Mouse (Mus musculus) neural tube, embryonic 12.5 days (tissue): ENCODE results near the gene Zyg11b. TPM values are rescaled to one million over a fixed set of nuclear protein-coding genes. Genes with fewer than 3 reads are reported as not detected.

Experiments used
- ATAC-seq: fragments of 200-750 bp; cut with Nextera tagmentation; 2 replicates; pipeline ENCODE4 v1.8.0; 2017; ENCODE audit warnings: low read depth, mild to moderate bottlenecking, moderate TSS enrichment, moderate library complexity; ENCODE audit not compliant: low FRiP score
- H3K27ac ChIP-seq: fragments of 300-500 bp; sonication (generic); 2 replicates; pipeline ENCODE4 v1.5.1; 2016
- H3K27me3 ChIP-seq: fragments of 300-500 bp; sonication (generic); replicated peaks from 2 replicates; pipeline ENCODE4 v1.6.1; 2016; ENCODE audit warnings: mild to moderate bottlenecking
- H3K36me3 ChIP-seq: fragments of 300-500 bp; sonication (generic); 2 replicates; pipeline ENCODE4 v1.6.1; 2016; ENCODE audit warnings: mild to moderate bottlenecking
- H3K4me1 ChIP-seq: fragments of 300-500 bp; sonication (generic); 2 replicates; pipeline ENCODE4 v1.6.1; 2016
- H3K4me2 ChIP-seq: fragments of 300-500 bp; sonication (generic); replicated peaks from 2 replicates; pipeline ENCODE4 v1.6.1; 2016; ENCODE audit warnings: mild to moderate bottlenecking
- H3K4me3 ChIP-seq: fragments of 300-500 bp; sonication (generic); 2 replicates; pipeline ENCODE4 v1.5.1; 2016
- H3K9ac ChIP-seq: fragments of 300-500 bp; sonication (generic); 2 replicates; pipeline ENCODE4 v1.6.1; 2016; ENCODE audit warnings: mild to moderate bottlenecking
- H3K9me3 ChIP-seq: fragments of 300-500 bp; sonication (generic); 2 replicates; pipeline ENCODE4 v1.6.1; 2016; ENCODE audit warnings: mild to moderate bottlenecking
- WGBS: fragments of 180-500 bp; shearing (Covaris S2); methylation state at CpG from one replicate; pipeline ENCODE4 v1.1.7; 2016; 5-methylcytosine and 5-hydroxymethylcytosine counted together
- polyA plus RNA-seq: library from polyadenylated mRNA; unstranded; fragments of >200 nt; fragmentation: Nextera tagmentation; extraction: Ambion mirVana; gene quantifications from 2 replicates; pipeline ENCODE4 v1.2.1, GENCODE M21; 2016

The Zyg11b gene
- polyA plus RNA-seq, 1 experiment from 2014 or later, result 29.5 TPM

- Histone ChIP-seq H3K9ac (no peak overlapping the region), H3K36me3 (peaks cover 53% of the 10 kb centered on the region)
- WGBS, result 94% methylated on average over 6 of the region's 6 CpGs
Observed at GRCm38 (mm10) chr4:108335413-108335812, 34.5 kb upstream of the Zyg11b start.

DNA sequence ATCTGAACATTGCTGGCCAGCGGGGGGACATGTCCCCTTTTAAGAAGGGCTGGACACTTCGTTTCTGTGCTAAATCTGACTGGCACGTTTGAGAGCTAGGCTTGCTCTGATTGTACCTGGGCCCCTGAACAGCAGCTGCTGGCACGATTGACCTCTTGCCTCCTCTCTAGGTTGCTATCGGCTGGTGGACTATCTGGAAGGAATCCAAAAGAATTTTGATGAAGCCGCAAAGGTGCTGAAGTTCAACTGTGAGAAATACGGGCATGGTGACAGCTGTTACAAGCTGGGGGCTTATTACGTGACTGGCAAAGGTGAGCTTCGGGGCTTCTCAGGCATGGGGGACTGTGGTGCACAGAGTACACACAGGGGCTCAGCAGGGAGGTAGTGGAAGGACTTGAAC is 31.1 kb upstream of the Zyg11b start:
- H3K27ac ChIP-seq, result no peak overlapping the region
- no peak for ATAC-seq
- H3K36me3 ChIP-seq, result peaks cover 40% of the 10 kb centered on the region
- no peaks in the 10 kb centered on the region for H3K27me3 ChIP-seq
- H3K4me1 ChIP-seq, result peaks cover 6% of the 10 kb centered on the region; the same call in 1 of the 2 replicates
- no peak overlapping the region for H3K9ac ChIP-seq
- H3K4me3 ChIP-seq, result no peak overlapping the region
- H3K4me2 ChIP-seq, result no peak overlapping the region
- H3K9me3 ChIP-seq, result no peaks in the 10 kb centered on the region
- WGBS, result 91% methylated on average over 9 of the region's 9 CpGs

More at GRCm38 (mm10) chr4:108335413-108335812, 34.5 kb upstream of the Zyg11b start:
- Histone ChIP-seq H3K4me2 (no peak overlapping the region), H3K9me3 (no peaks in the 10 kb centered on the region), H3K4me3 (no peak overlapping the region), H3K27me3 (no peaks in the 10 kb centered on the region), H3K27ac (no peak overlapping the region), H3K4me1 (0 out of 2 replicates have a peak, but pooled peaks cover 6% of the 10 kb centered on the region)
- no peak for ATAC-seq

DNA sequence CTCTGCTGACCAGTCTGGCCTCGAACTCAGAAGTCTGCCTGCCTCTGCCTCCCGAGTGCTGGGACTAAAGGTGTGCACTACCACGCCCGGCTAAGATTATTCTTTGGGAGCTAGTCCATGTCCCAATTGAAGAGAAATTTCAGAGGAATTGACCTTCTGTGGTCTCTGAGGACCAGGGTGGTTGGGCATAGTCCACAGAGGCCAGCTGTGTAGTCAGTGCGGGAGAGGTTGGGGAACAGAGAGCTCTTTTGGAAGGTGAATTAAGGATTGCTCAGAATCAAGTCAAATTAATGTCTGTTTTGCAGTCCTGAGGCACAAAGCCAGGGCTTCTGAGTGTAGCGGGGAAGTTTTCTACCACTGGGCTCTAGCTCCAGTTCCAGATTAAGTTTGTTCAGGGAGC is 28.9 kb upstream of the Zyg11b start:
- no peak overlapping the region for H3K27ac ChIP-seq
- 97% methylated on average over 6 of the region's 6 CpGs for WGBS
- H3K36me3 ChIP-seq, result peaks cover 24% of the 10 kb centered on the region
- H3K9me3 ChIP-seq, result no peaks in the 10 kb centered on the region
- H3K4me3 ChIP-seq, result no peak overlapping the region
- H3K4me1 ChIP-seq, result peaks cover 6% of the 10 kb centered on the region; the same call in 1 of the 2 replicates
- H3K4me2 ChIP-seq, result no peak overlapping the region
- H3K27me3 ChIP-seq, result no peaks in the 10 kb centered on the region
- H3K9ac ChIP-seq, result no peak overlapping the region
- no peak for ATAC-seq

DNA sequence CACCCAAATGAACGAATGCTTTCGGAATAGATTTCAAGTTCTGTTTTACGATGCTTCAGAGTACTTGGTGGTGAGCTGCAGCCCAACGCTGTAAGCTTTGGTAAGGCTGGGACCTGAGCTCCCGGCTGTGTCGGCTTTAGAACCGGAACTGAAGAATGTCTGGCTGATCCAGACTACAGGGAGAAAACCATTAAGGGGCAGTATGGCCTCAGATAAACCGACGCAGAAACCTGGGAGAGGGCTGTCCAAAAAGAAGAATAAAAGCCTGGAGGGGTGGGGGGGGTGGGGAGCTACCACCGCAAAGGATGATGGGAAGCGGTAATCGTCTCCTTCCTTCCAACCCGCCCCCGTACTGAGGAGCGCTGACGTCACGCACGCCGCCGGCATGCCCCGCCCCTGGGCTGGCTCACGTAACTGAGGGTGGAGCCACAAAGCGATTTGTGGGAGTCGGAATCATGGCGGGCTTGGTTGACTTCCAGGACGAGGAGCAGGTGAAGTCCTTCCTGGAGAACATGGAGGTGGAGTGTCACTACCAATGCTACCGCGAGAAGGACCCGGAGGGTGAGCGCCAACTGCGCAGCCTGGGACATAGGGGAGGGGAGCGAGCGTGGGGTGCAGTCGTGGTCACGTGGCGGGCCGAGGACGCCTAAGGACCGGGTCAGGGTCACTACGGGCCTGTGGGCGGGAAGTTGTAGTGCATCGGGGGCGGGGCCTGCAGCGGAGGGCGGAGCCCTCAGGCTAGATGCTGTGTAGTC is 27.0 kb upstream of the Zyg11b start, which contains the start of gene Coa7:
Gene Coa7, plus strand, starts transcription at position 411 of the 755 bp plus-strand sequence.
- H3K4me2 ChIP-seq, result peak within 1 kb of the TSS; percentile 62
- peak; percentile 95 for ATAC-seq
- H3K4me3 ChIP-seq, result peak within 1 kb of the TSS; percentile 68
- peak within 1 kb of the TSS; percentile 53 for H3K9ac ChIP-seq
- H3K9me3 ChIP-seq, result no peaks in the 10 kb centered on the region
- no peaks in the 10 kb centered on the region for H3K27me3 ChIP-seq
- H3K4me1 ChIP-seq, result peaks cover 6% of the 10 kb centered on the region; the same call in 1 of the 2 replicates
- H3K36me3 ChIP-seq, result peaks cover 7% of the 10 kb centered on the region
- H3K27ac ChIP-seq, result peak within 1 kb of the TSS; percentile 84
- under 1% methylated on average over 44 of the region's 45 CpGs for WGBS

- Histone ChIP-seq H3K4me2 (peak overlapping the region; percentile 62), H3K27ac (peak overlapping the region; percentile 1; the same call in 1 of the 2 replicates), H3K36me3 (peaks cover 5% of the 10 kb centered on the region), H3K4me3 (peak overlapping the region; percentile 68; the same call in 1 of the 2 replicates), H3K4me1 (peaks cover 6% of the 10 kb centered on the region; the same call in 1 of the 2 replicates), H3K9me3 (no peaks in the 10 kb centered on the region), H3K27me3 (no peaks in the 10 kb centered on the region), H3K9ac (peak overlapping the region; percentile 53)
- WGBS, result 42% methylated on average over 6 of the region's 6 CpGs
- peak; percentile 38 for ATAC-seq
Observed at GRCm38 (mm10) chr4:108327071-108327579, 26.2 kb upstream of the Zyg11b start.

DNA sequence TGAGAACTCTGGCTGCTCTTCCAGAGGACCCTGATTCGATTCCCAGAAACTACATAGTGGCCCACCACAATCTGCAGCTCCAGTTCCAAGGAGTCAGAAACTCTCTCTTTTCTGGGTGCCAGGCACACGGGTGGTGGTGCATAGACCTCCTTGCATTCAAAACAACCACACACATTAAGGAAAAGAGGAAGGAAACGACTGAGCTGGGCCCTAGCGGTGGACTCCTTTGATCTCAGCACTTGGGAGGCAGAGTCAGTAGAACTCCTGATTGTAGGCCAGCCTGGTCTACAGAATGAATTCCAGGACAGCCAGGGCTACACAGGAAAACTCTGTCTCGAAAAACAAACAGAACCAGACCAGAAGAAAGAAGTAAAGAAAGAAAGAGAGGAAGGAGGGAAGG is 22.7 kb upstream of the Zyg11b start:
- ATAC-seq, result no peak

DNA sequence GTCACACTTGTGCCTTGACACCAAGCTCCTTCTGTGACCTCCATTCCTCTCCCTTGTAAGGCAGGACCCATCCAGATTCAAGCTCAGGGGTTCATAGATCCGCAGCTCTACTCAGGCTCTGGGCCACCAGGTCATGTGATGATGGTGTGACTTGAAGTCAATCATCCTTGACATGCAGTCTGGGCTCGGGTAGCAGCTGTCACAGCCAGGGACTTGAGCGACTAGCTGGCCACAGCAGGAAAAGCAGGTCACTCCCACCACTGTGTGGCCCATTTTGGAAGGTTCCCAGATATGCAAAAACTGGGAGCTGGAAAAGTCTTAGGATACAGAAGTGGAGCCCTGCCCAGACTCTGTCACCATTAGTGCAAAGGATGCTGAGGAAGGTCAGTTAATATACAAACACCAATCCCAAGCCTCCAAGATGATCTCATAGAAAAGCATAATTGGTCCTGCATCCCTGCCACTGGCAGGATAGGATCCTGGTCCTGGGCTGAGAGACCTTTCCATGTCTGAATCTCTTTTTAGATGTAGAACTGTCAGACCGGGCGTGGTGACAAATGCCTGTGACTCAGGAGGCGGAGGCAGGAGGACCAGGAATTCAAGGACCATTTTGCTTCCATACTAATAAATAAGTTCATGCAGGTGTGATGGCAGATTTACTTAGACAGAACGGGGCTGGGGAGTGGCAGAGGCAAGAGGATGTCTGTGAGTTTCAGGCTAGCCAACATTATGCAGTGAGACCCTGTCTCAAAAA is 19.9 kb upstream of the Zyg11b start:
- ATAC-seq, result no peak
- H3K4me2 ChIP-seq, result no peak overlapping the region
- H3K27ac ChIP-seq, result no peak overlapping the region
- no peaks in the 10 kb centered on the region for H3K36me3 ChIP-seq
- H3K9ac ChIP-seq, result no peak overlapping the region
- H3K4me3 ChIP-seq, result no peak overlapping the region
- no peaks in the 10 kb centered on the region for H3K9me3 ChIP-seq
- H3K4me1 ChIP-seq, result no peaks in the 10 kb centered on the region
- H3K27me3 ChIP-seq, result no peaks in the 10 kb centered on the region
- 83% methylated on average over 7 of the region's 7 CpGs for WGBS

More for the DNA sequence above, 22.7 kb upstream of the Zyg11b start:
- Histone ChIP-seq H3K4me3 (no peak overlapping the region), H3K27me3 (no peaks in the 10 kb centered on the region), H3K9me3 (no peaks in the 10 kb centered on the region), H3K9ac (no peak overlapping the region), H3K27ac (no peak overlapping the region), H3K36me3 (no peaks in the 10 kb centered on the region), H3K4me1 (peaks cover 4% of the 10 kb centered on the region; the same call in 1 of the 2 replicates), H3K4me2 (no peak overlapping the region)
- WGBS, result 76% methylated on average over 5 of the region's 5 CpGs

- Histone ChIP-seq H3K4me1 (no peaks in the 10 kb centered on the region), H3K9ac (no peak overlapping the region), H3K4me3 (no peak overlapping the region), H3K9me3 (no peaks in the 10 kb centered on the region), H3K4me2 (no peak overlapping the region), H3K27ac (no peak overlapping the region), H3K36me3 (no peaks in the 10 kb centered on the region), H3K27me3 (no peaks in the 10 kb centered on the region)
- ATAC-seq, result no peak
- WGBS, result 81% methylated on average over 6 of the region's 6 CpGs
Observed at GRCm38 (mm10) chr4:108319747-108320146, 18.9 kb upstream of the Zyg11b start.

- Histone ChIP-seq H3K4me1 (no peaks in the 10 kb centered on the region), H3K9ac (no peak overlapping the region), H3K4me3 (no peak overlapping the region), H3K9me3 (no peaks in the 10 kb centered on the region), H3K36me3 (no peaks in the 10 kb centered on the region), H3K27me3 (no peaks in the 10 kb centered on the region), H3K4me2 (no peak overlapping the region), H3K27ac (no peak overlapping the region)
- WGBS, result 75% methylated on average over 8 of the region's 8 CpGs
- no peak for ATAC-seq
Observed at GRCm38 (mm10) chr4:108318649-108319615, 18.0 kb upstream of the Zyg11b start.

- WGBS, result 90% methylated on average over 12 of the region's 12 CpGs
- Histone ChIP-seq H3K27ac (no peak overlapping the region), H3K36me3 (no peaks in the 10 kb centered on the region), H3K9me3 (no peaks in the 10 kb centered on the region), H3K9ac (no peak overlapping the region), H3K4me2 (no peak overlapping the region), H3K4me1 (no peaks in the 10 kb centered on the region), H3K4me3 (no peak overlapping the region), H3K27me3 (no peaks in the 10 kb centered on the region)
- ATAC-seq, result no peak
Observed at GRCm38 (mm10) chr4:108317656-108318605, 17.0 kb upstream of the Zyg11b start.
